Mouse (Mus musculus) embryonic fibroblast, embryonic 13.5 days (primary cell): ENCODE measurements at regions not wholly inside any gene's neighbourhood (a gene's known extent, or its start where the extent isn't known, plus 50 kb on each side); places are given as distances from the start of the nearest gene placed in this dataset.

ENCODE experiments used
- CTCF ChIP-seq: IDR thresholded peaks from 2 replicates; pipeline ENCODE4 v1.5.1; 2011; ENCODE audit warnings: mild to moderate bottlenecking, control low read depth, low read length, moderate library complexity, borderline replicate concordance; ENCODE audit not compliant: insufficient read depth
- POLR2A ChIP-seq: IDR thresholded peaks from 2 replicates; pipeline ENCODE4 v1.6.1; 2011; ENCODE audit warnings: low read depth, mild to moderate bottlenecking, control low read depth, low read length, moderate library complexity

DNA sequence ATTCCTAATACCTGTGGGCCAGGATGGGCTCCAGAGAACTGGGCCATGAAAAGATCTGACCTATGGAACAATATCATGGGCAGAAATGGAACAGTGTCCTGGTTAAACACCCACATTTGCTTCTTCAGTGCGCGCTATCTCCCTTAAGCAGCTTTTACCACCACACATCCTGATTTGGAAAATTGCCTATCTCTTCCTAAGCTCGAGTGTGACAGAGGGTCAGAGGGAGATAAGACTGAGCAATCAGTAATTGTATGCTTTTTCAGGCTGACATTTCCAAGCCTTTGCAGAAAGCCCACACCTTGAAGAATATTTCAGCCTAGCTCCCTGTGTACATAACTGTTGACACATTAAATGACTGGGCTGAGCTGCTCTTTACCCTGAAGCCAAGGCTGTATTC lies 93.5 kb upstream of the Atxn1 start:
- no peak for TF ChIP-seq CTCF
- no peak for TF ChIP-seq POLR2A
